Mouse (Mus musculus): ENCODE results near the gene Rbm20. TPM values are rescaled to one million over a fixed set of nuclear protein-coding genes. Genes with fewer than 3 reads are reported as not detected.

The Rbm20 gene
- total RNA-seq, 2 experiments from 2014 or later: 0.17 TPM; not detected in 1

DNA sequence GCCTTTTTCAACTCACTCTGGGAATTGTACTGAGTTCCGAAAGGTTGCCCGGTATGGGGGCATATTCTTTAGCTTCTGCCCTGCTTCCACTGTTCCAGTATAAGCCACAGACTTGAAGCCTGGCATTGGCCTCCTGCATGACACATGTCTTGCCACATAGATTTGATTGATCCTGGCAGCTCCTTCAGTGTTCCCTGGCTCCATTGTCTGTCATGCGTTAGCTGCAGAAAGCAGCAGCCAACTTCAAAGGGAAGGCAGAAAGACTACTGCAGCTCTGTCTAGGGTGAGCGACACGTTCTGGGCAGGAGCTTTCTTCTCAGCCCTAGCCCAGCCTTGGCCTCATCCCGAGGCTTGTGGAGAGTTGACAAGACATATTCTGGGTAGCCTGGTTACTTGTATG, 162.7 kb downstream of the Rbm20 start:
- no peak for ATAC-seq (replicated peaks; ENCODE audit: poor library complexity)

DNA sequence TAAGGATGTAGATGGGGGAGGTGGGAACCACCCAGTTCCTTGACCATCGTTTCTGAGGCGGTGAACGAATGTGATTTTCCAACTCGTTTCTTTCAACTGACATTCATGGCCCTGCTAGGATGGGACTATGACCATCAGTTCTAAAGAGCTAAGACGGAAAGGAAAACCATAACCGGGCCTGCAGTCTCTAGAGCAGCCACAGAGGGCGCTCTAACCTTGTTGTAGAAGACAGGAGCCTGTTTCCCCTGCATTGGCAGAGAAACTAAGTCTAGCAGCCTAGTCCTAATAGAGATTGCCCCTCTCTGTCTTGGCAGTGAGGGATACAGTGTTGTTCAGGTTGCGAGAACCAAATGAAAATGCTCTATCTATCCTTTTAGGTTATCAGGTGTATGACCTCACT, 164.8 kb downstream of the Rbm20 start:
- ATAC-seq (replicated peaks; ENCODE audit: poor library complexity): peak; percentile 79

DNA sequence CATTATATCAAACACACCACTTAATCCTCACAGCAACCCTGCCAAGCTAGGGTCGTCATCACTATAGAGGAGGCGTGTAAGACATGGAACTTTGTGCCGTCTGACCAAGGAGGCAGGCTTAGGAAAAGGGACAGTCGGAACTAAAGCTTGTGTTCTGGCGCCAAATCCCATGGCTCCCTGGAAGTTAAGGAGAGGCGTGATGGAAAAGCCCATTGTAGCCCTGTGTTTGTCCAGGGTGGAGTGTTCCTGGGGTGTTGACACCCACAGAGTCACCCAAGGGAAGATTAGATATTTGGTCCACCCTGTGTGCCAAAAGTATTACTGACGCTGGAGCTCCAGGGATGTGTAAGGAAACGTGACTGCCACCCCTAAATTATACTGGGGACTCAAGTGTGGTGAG, 166.9 kb downstream of the Rbm20 start:
- no peak for ATAC-seq (replicated peaks; ENCODE audit: poor library complexity)

DNA sequence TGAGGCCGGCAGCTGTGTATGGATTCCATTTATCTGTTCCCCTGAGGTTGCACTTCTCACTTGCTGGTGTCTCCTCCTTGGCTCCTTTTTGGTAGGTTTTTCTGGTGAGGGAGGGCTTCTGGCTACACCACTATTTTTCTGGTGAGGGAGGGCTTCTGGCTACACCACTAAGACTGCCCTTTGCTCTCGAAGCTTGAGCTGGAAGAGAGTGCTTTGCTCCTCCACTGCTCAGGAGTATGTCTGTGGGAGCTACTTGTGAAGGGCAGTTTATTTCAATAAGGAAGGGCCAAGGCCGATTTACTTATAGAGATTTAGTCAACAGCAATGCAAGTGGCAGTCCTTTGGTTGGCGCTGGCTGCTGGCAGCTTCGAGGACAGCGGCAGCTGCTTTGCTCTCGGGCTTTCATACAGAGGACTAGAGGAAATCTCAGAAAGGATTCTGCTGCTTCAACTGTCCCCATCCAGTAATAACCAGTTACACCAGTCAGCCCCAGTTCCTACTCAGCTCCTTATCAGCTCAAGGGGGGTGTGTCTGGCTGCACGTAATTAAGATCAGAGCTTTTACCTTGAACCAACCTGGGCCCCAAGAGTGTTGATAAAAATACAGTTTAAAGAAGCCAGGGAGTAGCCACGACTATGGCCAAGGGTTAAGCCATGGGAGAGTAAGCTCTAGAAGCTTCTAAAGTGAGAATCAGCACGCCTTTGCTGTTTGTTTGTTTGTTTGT, 171.3 kb downstream of the Rbm20 start:
- ATAC-seq (replicated peaks; ENCODE audit: poor library complexity): peak; percentile 71

DNA sequence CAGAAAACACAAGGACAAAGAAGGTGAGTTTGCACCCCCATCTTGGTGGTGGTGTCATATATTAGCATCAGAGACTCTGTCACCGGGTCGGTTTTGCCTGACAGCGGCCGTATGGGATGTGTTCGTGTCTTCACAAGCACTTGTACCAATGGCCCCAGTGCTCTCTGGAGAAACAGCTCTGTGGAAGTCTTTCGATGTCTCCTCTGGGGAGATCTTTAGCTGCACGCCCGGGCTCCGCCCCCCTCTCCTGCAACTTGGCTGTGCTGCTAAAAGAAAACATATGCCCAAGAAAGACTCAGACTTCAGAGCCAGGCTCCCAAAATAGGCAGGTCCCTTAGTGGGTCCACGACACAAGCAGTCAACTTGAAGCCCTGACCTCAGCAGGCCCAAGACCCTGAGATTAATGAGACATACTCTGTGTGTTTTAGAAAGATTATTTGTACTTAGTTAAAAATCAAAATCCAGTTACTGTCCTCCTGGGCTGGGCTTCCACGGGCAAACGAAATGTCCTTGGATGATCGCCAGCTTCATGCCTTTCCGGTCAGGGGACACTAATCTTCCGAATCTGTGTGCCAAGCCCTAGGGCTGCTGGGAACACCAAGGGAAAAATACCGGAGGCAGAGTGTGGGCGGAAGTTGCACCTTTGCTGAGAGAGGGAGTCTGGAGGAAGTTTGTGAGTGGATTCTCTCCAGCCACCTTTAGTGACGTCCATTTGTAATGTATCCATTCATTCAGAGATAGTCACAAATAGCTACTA, 173.2 kb downstream of the Rbm20 start:
- no peak for ATAC-seq (replicated peaks; ENCODE audit: poor library complexity)

DNA sequence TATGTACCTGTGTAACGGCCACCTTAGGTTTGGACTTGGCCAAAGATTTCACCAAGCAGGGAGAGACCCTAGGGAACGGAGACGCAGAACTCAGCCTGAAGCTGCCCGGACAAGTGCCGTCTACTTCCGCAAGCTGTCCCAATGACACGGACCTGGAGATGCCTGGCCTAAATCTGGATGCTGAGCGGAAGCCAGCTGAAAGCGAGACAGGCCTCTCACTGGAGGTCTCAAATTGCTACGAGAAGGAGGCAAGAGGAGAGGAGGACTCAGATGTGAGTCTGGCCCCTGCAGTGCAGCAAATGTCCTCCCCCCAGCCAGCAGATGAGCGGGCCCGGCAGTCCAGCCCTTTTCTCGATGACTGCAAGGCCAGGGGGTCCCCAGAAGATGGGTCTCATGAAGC, 174.2 kb downstream of the Rbm20 start:
- ATAC-seq (replicated peaks; ENCODE audit: poor library complexity): no peak

DNA sequence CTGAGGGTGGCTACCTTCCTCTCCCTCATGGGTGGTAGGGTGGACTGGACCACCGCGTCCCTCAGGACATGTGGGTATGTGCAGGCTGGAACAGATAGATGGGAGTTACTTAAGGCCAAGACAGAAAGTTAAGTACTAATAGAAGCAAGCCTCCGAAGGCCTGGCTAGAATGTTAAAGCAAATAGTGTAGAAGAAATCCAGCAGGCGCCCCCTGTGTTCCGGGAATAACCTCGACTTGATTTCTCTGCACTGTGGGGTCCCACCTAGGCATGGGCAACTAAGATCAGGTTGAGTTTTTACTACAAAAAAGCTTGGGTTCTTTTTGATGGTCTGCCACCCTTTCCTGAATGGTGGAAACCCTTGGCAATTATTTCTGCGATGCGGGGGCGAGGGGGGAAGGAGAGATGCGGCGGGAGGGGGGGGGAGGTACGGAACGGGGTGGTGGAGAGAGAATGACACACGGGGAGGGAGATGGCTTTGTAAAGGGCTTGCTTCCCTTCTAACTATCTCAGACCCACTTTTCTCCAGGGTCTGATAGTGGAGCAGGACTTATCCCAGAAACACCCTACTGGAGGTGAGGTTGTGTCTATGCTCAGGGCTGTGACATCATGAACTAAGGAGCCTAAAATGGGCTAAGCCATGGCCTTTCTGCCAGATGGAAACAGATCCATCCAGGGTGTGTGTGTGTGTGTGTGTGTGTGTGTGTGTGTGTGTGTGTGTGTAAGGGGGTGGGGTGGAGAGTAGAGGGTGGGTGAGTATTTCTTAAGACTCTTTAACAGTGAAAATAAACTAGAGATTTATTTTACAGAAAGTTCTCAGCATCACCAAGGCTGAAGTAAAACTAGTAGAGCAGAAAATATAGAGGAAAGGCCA, 175.0 kb downstream of the Rbm20 start:
- ATAC-seq (replicated peaks; ENCODE audit: poor library complexity): no peak

DNA sequence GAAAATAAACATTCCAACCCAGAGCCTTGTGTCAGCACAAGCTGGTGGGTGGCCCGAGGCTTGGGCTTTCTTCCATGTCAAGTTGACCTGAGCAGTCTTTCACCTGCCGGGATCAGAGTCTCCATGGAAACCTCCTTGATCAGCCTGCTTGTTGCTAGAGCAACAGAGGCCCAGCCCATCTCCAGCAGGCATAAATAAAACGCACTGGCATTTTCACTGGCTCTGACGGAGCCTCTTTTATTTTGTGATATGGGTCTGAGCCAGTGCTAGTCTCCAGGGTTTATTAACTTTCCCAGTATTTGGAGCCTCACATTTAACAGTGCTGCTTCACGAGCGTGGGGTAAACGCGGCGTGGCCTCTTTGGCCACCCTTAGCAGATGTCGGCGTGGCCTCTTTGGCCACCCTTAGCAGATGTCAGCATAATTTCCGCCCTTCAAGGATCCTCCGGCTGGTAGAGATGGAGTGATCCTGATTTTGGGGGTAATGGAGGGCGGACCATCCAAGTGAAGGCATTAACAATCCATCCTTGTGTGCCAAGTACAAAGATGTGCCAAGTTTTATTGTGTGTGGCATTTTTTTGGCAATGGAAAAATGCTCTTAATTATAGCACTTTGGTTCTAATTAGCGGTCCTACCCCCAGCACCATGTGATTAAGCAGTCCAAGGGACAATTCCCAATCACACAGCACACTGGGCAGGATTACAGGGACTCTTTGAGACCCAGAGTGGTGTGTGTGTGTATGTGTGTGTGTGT, 175.8 kb downstream of the Rbm20 start:
- ATAC-seq (replicated peaks; ENCODE audit: poor library complexity): no peak

DNA sequence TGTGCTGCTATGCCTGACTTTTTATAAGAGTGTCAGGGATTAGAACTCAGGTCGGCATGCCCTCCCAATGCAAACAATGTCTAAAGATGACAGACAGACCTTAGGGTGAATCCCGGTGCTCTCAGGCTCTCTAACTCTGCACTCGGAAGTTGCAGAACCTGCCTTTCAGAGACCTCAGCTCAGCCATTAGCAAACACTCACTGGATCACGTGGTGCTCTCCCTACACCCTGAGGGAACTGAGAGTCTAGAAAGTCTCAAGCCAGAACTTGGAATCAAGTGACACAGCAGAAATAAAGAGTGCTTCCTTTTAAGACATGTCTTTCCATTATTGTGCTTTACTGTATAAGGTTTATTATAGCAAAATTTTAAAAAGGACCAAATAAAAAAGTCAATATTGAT, 177.9 kb downstream of the Rbm20 start:
- peak; percentile 61 for ATAC-seq (replicated peaks; ENCODE audit: poor library complexity)

DNA sequence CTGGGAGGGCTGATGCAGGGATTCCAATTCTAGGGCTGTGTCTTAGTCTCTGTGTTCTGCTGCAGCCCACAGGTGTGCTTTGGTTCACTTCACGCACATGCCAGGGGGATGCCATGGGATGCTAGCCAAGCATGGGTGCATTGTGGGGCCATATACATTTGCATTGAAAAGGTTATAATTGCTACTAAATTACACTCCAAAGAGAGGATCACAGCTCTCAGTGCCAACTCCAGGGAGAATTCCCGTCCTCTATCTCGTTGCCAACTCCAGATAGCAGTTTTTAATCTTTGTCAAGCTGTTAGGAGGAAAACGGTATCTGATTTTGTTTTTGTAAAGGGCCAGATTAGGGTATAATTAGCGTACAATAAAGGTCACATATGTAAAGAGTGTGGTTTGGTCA, 178.7 kb downstream of the Rbm20 start:
- no peak for ATAC-seq (replicated peaks; ENCODE audit: poor library complexity)

DNA sequence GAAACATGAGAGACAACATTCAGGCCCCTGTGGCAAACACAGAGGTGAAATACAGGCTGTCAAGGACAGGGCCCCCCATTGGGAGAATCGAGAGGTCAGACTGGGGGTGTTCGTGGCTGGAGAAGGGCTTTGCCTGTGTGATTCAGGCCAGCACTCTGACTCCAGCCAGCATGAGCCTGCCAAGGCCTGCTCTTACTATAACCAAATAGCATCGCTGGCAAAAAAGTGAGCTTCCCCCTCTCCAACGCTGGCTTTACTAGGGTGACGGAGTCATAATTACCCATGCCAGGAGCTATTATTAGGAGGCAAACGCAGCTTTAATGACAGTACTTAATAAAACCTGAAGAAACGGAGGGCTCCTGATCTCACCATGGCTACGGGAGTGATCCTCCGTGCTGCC, 179.7 kb downstream of the Rbm20 start:
- no peak for ATAC-seq (replicated peaks; ENCODE audit: poor library complexity)

DNA sequence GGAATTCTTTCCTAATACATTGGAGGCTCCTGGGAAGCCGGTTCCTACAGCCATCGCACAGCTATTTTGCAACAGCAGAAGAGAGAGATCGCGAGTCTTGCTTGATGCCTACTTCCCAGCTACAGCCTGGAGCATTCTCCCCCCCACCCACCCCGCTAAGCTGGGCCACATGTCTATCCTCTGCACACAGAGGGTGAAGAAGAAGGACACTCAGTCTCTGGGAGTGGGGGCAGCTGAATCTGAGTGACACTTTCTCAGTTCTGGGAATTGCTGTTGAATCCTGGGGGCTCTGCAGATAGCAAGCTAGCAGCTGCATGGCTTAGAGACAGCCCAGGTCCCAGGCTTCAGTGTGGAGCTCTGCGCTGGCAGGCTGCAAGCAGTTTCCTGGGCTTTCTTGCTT, 180.9 kb downstream of the Rbm20 start:
- no peak for ATAC-seq (replicated peaks; ENCODE audit: poor library complexity)

DNA sequence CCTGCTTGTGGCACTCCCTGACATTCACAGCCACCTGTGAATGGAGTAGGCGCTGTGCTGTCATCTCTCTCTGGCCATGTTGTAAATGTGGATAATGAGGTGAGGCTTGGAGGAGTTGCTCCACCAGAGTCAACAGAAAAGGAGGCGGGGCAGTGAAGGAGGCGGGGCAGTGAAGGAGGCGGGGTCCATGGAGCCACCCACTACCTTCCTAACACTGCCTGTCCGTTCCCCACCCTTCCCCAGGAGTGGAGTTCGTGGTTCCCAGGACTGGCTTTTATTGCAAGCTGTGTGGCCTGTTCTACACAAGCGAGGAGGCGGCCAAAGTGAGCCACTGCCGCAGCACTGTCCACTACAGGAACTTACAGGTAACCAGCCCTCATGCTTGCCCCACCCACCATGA, 182.0 kb downstream of the Rbm20 start:
- ATAC-seq (replicated peaks; ENCODE audit: poor library complexity): peak; percentile 82

DNA sequence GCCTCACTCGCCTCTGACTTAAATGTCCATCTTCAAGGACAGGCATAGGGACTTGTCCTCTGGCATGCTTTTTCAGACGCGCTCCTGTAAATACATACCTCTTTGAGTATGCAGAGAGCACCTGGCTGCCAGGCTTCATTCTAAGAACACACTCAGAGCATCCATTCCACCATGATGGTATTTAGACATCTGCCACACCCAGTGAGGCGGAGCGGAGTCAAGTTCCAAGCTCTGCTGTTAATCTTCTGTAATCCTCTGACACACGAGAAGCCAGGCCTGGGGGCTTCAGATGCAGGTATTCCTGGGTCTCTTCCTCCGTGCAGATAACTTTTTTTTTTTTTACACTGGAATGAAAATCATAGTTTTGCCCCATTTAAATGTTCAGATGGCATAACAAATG, 182.5 kb downstream of the Rbm20 start:
- ATAC-seq (replicated peaks; ENCODE audit: poor library complexity): no peak

DNA sequence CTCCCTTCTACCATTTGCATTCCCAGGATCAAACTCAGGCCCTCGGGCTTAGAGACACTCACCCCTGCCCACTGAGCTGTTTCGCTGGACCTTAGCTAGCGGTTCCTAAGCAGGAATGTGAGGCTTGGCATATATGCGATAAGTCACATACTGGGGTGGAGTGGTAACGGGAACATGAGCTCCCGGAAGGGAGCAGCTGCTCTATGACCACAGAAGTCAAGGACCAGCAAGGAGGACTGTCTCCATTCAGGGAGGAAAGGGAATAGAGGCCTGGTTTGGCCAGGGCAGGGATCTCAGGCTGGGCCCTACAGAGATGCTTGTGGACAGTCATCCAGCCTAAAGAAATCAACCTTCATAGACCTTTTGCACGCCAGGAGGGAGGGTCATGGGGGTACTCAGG, 184.2 kb downstream of the Rbm20 start:
- ATAC-seq (replicated peaks; ENCODE audit: poor library complexity): no peak

DNA sequence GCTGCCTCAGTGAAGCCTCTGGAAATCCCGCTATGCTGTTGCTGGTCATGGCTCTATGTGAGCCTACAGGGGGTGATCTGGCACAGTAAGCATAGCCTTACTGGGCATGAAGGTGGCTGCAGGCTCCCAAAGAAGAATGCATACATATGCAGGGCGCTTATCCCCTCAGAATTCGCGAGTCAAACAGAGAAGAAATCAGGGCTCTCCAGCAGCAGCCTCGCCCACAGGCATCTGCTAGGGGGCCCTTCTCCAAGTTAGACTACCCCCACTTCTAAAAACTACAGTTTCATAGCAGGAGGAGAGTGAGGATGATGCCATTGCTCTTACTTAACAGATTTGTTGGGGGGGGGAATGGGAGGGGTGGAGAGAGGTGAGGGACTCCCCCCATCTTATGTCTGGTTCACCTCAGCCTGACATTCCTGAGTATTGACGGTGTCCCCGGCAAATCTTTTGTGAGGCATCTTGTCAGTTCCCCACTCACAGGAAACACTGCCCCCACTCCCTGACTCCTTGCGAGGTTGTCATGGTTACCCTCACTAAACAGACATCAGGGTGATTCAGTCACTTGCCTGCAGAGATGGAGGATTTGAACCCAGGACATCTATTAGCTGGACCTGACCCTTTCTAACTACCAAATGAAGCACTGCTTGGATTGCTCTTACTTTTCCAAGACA, 185.6 kb downstream of the Rbm20 start:
- ATAC-seq (replicated peaks; ENCODE audit: poor library complexity): no peak

DNA sequence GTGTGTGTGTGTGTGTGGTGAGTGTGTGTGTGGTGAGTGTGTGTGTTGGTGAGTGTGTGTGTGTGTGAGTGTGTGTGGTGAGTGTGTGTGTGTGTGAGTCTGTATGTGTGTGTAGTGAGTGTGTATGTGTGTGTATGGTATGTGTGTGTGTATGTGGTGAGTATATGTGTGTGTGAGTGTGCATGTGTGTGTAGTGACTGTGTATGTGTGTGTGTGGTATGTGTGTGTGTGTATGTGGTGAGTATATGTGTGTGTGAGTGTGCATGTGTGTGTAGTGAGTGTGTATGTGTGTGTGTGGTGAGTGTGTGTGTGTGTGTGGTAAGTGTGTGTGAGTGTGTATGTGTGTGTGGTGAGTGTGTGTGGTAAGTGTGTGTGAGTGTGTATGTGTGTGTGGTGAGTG, 190.1 kb downstream of the Rbm20 start:
- no peak for ATAC-seq (replicated peaks; ENCODE audit: poor library complexity)

DNA sequence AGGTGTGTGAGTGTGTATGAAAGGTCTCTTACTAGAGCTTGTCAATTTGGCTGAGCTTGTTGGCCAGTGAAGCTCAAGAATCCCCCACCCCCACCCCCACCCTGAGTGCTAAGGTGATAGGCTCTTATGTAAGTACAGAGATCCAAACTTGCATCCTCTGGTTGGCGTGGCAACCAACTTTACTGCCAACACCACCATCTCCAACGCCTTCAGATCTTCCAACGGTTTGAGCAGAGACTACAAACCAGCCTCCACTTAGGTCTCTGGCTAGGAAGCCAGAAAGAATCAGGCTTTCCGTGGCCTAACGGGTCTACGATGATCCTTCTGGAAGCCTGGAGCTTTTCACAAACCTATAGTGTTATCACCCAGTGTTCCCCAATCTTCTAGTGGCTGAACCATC, 191.0 kb downstream of the Rbm20 start:
- ATAC-seq (replicated peaks; ENCODE audit: poor library complexity): no peak

DNA sequence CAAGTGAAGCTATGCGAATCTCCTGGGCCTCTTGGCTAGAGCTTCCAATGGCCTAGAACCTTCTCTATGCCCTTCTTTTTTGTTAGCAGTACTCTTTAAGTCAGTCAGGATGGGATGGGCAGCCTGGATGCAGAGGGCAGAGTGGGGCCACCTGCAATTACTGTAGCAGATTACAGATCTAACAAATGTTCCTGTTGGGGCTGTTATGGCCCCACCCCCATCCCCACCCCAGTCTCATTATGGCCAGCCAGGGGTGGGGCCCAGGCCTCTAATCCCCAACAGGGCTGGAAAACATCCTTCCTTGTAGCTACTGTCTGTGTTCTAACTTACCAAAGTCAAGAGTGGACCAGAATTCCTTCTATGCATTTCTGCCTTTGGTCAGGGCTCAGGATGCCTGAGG, 191.7 kb downstream of the Rbm20 start:
- ATAC-seq (replicated peaks; ENCODE audit: poor library complexity): no peak
